Mouse (Mus musculus) frontal cortex, postnatal 25 days (tissue): ENCODE results near the gene Parp14.

Experiments used
- DNase-seq, 2 experiments: peaks; one replicate each; pipeline ENCODE4 v3.0.0; 2022; ENCODE audit warnings: low spot score in 2 of 2

The Parp14 gene

GRCm38 (mm10) chr16:35870581-35871047 lies 730 bp downstream of the Parp14 start:
- no peak for DNase-seq

- no peak for DNase-seq
Measured at GRCm38 (mm10) chr16:35869656-35870055, 1.7 kb downstream of the Parp14 start.

- DNase-seq = no peak
Measured at GRCm38 (mm10) chr16:35869126-35869525, 2.2 kb downstream of the Parp14 start.

- DNase-seq = no peak
Measured at GRCm38 (mm10) chr16:35867726-35868125, 3.6 kb downstream of the Parp14 start.

GRCm38 (mm10) chr16:35862057-35862456 lies 9.3 kb downstream of the Parp14 start:
- no peak for DNase-seq

GRCm38 (mm10) chr16:35860236-35860635 lies 11.1 kb downstream of the Parp14 start:
- no peak for DNase-seq

GRCm38 (mm10) chr16:35856766-35857165 lies 14.6 kb downstream of the Parp14 start:
- DNase-seq = no peak

GRCm38 (mm10) chr16:35855846-35856245 lies 15.5 kb downstream of the Parp14 start:
- DNase-seq = no peak

- no peak for DNase-seq
Measured at GRCm38 (mm10) chr16:35847138-35847537, 24.2 kb downstream of the Parp14 start.

- no peak for DNase-seq
Measured at GRCm38 (mm10) chr16:35839680-35840079, 31.7 kb downstream of the Parp14 start.

- DNase-seq = no peak
Measured at GRCm38 (mm10) chr16:35834653-35835052, 36.7 kb downstream of the Parp14 start.

GRCm38 (mm10) chr16:35832926-35833325 lies 38.4 kb downstream of the Parp14 start:
- DNase-seq = no peak

GRCm38 (mm10) chr16:35829999-35830398 lies 41.3 kb downstream of the Parp14 start:
- no peak for DNase-seq

GRCm38 (mm10) chr16:35817255-35818089 lies 53.9 kb downstream of the Parp14 start:
- DNase-seq = peak; percentile 80 to 83

- DNase-seq = no peak
Measured at GRCm38 (mm10) chr16:35813119-35813518, 58.2 kb downstream of the Parp14 start.

GRCm38 (mm10) chr16:35808838-35809237 lies 62.5 kb downstream of the Parp14 start:
- no peak for DNase-seq

- no peak for DNase-seq
Measured at GRCm38 (mm10) chr16:35807663-35807992, 63.7 kb downstream of the Parp14 start.

GRCm38 (mm10) chr16:35806973-35807662 lies 64.2 kb downstream of the Parp14 start:
- DNase-seq = no peak

GRCm38 (mm10) chr16:35803723-35804122 lies 67.6 kb downstream of the Parp14 start:
- no peak for DNase-seq

- no peak for DNase-seq
Measured at GRCm38 (mm10) chr16:35802163-35802562, 69.2 kb downstream of the Parp14 start.

GRCm38 (mm10) chr16:35791962-35792521 lies 79.3 kb downstream of the Parp14 start:
- no peak for DNase-seq

- no peak for DNase-seq
Measured at GRCm38 (mm10) chr16:35788330-35788729, 83.0 kb downstream of the Parp14 start.
